Mouse (Mus musculus): ENCODE data around the gene Ptov1. TPM values are rescaled to one million over a fixed set of nuclear protein-coding genes. Genes with fewer than 3 reads are reported as not detected.

Gene Ptov1
- polyA plus RNA-seq, 2 experiments, result 471 to 751 TPM

- DNase-seq (ENCODE audit: low spot score), result no peak
- 90% methylated on average over 9 of the region's 9 CpGs for WGBS
Observed at GRCm38 (mm10) chr7:44915314-44915713, 45.7 kb upstream of the Ptov1 start.

GRCm38 (mm10) chr7:44914396-44914795 lies 44.8 kb upstream of the Ptov1 start:
- ATAC-seq (ENCODE audit: low FRiP score, low read depth) (no peak), DNase-seq (ENCODE audit: low spot score) (no peak)
- 91% methylated on average over 2 of the region's 2 CpGs for WGBS
- Histone ChIP-seq H3K4me2 (replicated peaks; ENCODE audit: low read depth, low read length, severe bottlenecking) (no peak overlapping the region), H3K4me3 (replicated peaks; ENCODE audit: low read length) (no peak overlapping the region), H3K36me3 (ENCODE audit: control insufficient read depth, insufficient read depth, low read length) (peaks cover 67% of the 10 kb centered on the region), H3K9me3 (ENCODE audit: control insufficient read depth, low read length) (no peaks in the 10 kb centered on the region), H3K27me3 (ENCODE audit: control insufficient read depth, insufficient read depth, low read length) (no peaks in the 10 kb centered on the region), H3K4me1 (ENCODE audit: control insufficient read depth, insufficient read depth, low read length) (no peaks in the 10 kb centered on the region), H3K9ac (ENCODE audit: low read depth, low read length, severe bottlenecking) (no peak overlapping the region), H3K27ac (replicated peaks; ENCODE audit: low read depth, low read length) (no peak overlapping the region)
- TF ChIP-seq POLR2A (IDR thresholded peaks at IDR 0.05; ENCODE audit: borderline replicate concordance, extremely low read depth, insufficient read depth, insufficient read length), result no peak

More at GRCm38 (mm10) chr7:44915314-44915713, 45.7 kb upstream of the Ptov1 start:
- no peak for ATAC-seq (ENCODE audit: low FRiP score, low read depth)
- Histone ChIP-seq H3K9ac (ENCODE audit: low read depth, low read length, severe bottlenecking) (no peak overlapping the region), H3K36me3 (ENCODE audit: control insufficient read depth, insufficient read depth, low read length) (peaks cover 66% of the 10 kb centered on the region), H3K4me1 (ENCODE audit: control insufficient read depth, insufficient read depth, low read length) (no peaks in the 10 kb centered on the region), H3K27ac (replicated peaks; ENCODE audit: low read depth, low read length) (no peak overlapping the region), H3K27me3 (ENCODE audit: control insufficient read depth, insufficient read depth, low read length) (no peaks in the 10 kb centered on the region), H3K4me2 (replicated peaks; ENCODE audit: low read depth, low read length, severe bottlenecking) (no peak overlapping the region), H3K4me3 (replicated peaks; ENCODE audit: low read length) (no peak overlapping the region), H3K9me3 (ENCODE audit: control insufficient read depth, low read length) (no peaks in the 10 kb centered on the region)
- no peak for TF ChIP-seq POLR2A (IDR thresholded peaks at IDR 0.05; ENCODE audit: borderline replicate concordance, extremely low read depth, insufficient read depth, insufficient read length)

GRCm38 (mm10) chr7:44908706-44909476 lies 39.3 kb upstream of the Ptov1 start:
- Histone ChIP-seq H3K27me3 (ENCODE audit: control insufficient read depth, insufficient read depth, low read length) (no peaks in the 10 kb centered on the region), H3K4me2 (replicated peaks; ENCODE audit: low read depth, low read length, severe bottlenecking) (no peak overlapping the region), H3K4me3 (replicated peaks; ENCODE audit: low read length) (no peak overlapping the region), H3K4me1 (ENCODE audit: control insufficient read depth, insufficient read depth, low read length) (no peaks in the 10 kb centered on the region), H3K9ac (ENCODE audit: low read depth, low read length, severe bottlenecking) (no peak overlapping the region), H3K36me3 (ENCODE audit: control insufficient read depth, insufficient read depth, low read length) (peaks cover 99% of the 10 kb centered on the region), H3K27ac (replicated peaks; ENCODE audit: low read depth, low read length) (no peak overlapping the region), H3K9me3 (ENCODE audit: control insufficient read depth, low read length) (no peaks in the 10 kb centered on the region)
- no peak for ATAC-seq (ENCODE audit: low FRiP score, low read depth)
- DNase-seq (ENCODE audit: low spot score), result no peak
- 90% methylated on average over 15 of the region's 15 CpGs for WGBS
- no peak for TF ChIP-seq POLR2A (IDR thresholded peaks at IDR 0.05; ENCODE audit: borderline replicate concordance, extremely low read depth, insufficient read depth, insufficient read length)

GRCm38 (mm10) chr7:44905430-44905829 lies 35.8 kb upstream of the Ptov1 start:
- WGBS, result 91% methylated on average over 20 of the region's 20 CpGs
- H3K9ac ChIP-seq (ENCODE audit: low read depth, low read length, severe bottlenecking), result no peak overlapping the region
- H3K27me3 ChIP-seq (ENCODE audit: control insufficient read depth, insufficient read depth, low read length), result no peaks in the 10 kb centered on the region
- peaks cover 97% of the 10 kb centered on the region for H3K36me3 ChIP-seq (ENCODE audit: control insufficient read depth, insufficient read depth, low read length)
- TF ChIP-seq POLR2A (IDR thresholded peaks at IDR 0.05; ENCODE audit: borderline replicate concordance, extremely low read depth, insufficient read depth, insufficient read length), result no peak
- DNase-seq (ENCODE audit: low spot score) (no peak), ATAC-seq (ENCODE audit: low FRiP score, low read depth) (no peak)
- no peak overlapping the region for H3K4me2 ChIP-seq (replicated peaks; ENCODE audit: low read depth, low read length, severe bottlenecking)
- no peaks in the 10 kb centered on the region for H3K9me3 ChIP-seq (ENCODE audit: control insufficient read depth, low read length)
- no peak overlapping the region for H3K27ac ChIP-seq (replicated peaks; ENCODE audit: low read depth, low read length)
- peaks cover 5% of the 10 kb centered on the region for H3K4me1 ChIP-seq (ENCODE audit: control insufficient read depth, insufficient read depth, low read length)
- H3K4me3 ChIP-seq (replicated peaks; ENCODE audit: low read length), result no peak overlapping the region

GRCm38 (mm10) chr7:44901230-44901722 lies 31.7 kb upstream of the Ptov1 start:
- Histone ChIP-seq H3K9ac (ENCODE audit: low read depth, low read length, severe bottlenecking) (peak overlapping the region; percentile 41; the same call in 1 of the 2 replicates), H3K4me1 (ENCODE audit: control insufficient read depth, insufficient read depth, low read length) (peaks cover 14% of the 10 kb centered on the region), H3K4me3 (replicated peaks; ENCODE audit: low read length) (peak overlapping the region; percentile 21), H3K4me2 (replicated peaks; ENCODE audit: low read depth, low read length, severe bottlenecking) (peak overlapping the region; percentile 49), H3K36me3 (ENCODE audit: control insufficient read depth, insufficient read depth, low read length) (peaks cover 75% of the 10 kb centered on the region), H3K9me3 (ENCODE audit: control insufficient read depth, low read length) (no peaks in the 10 kb centered on the region), H3K27ac (replicated peaks; ENCODE audit: low read depth, low read length) (0 out of 2 replicates have a peak overlapping the region, but pooled peaks have one; percentile 33), H3K27me3 (ENCODE audit: control insufficient read depth, insufficient read depth, low read length) (no peaks in the 10 kb centered on the region)
- ATAC-seq (ENCODE audit: low FRiP score, low read depth) (peak; percentile 54; the same call in 1 of the 2 replicates), DNase-seq (ENCODE audit: low spot score) (peak; percentile 75)
- TF ChIP-seq POLR2A (IDR thresholded peaks at IDR 0.05; ENCODE audit: borderline replicate concordance, extremely low read depth, insufficient read depth, insufficient read length), result no peak
- 11% methylated on average over 20 of the region's 21 CpGs for WGBS
